Mouse (Mus musculus): Measurements from ENCODE around the gene Uchl1. TPM values are rescaled to one million over a fixed set of nuclear protein-coding genes. Genes with fewer than 3 reads are reported as not detected.

Gene Uchl1
- polyA plus RNA-seq, 1 experiment, result 13.2 TPM

DNA sequence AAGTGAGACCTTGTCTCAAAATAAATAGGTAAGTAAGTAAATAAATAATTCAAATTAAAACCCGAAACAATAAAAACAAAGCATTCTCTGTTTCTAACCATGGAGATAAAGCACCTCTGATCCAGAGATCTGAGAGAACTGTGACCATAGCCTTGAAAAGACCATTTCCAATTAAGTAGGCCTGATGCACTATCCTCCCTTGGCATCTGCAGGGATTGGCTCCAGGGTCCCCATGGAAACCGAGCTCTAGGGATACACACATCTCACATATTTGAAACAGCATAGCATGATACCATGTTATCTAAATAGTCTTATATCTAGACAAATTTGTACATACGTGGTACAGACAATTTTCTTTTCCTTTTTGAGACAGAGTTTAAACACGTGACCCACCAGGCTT is 26.1 kb downstream of the Uchl1 start:
- no peak overlapping the region for H3K27ac ChIP-seq (ENCODE audit: insufficient read depth, low read depth, low read length)
- no peaks in the 10 kb centered on the region for H3K4me1 ChIP-seq (ENCODE audit: control insufficient read depth, insufficient read depth, low read length)
- TF ChIP-seq CTCF (IDR thresholded peaks at IDR 0.05; ENCODE audit: low read depth, low read length), result no peak
- TF ChIP-seq POLR2A (IDR thresholded peaks at IDR 0.05; ENCODE audit: borderline replicate concordance, low read depth, low read length), result no peak
- H3K4me3 ChIP-seq (ENCODE audit: insufficient read depth, low read length), result no peak overlapping the region

DNA sequence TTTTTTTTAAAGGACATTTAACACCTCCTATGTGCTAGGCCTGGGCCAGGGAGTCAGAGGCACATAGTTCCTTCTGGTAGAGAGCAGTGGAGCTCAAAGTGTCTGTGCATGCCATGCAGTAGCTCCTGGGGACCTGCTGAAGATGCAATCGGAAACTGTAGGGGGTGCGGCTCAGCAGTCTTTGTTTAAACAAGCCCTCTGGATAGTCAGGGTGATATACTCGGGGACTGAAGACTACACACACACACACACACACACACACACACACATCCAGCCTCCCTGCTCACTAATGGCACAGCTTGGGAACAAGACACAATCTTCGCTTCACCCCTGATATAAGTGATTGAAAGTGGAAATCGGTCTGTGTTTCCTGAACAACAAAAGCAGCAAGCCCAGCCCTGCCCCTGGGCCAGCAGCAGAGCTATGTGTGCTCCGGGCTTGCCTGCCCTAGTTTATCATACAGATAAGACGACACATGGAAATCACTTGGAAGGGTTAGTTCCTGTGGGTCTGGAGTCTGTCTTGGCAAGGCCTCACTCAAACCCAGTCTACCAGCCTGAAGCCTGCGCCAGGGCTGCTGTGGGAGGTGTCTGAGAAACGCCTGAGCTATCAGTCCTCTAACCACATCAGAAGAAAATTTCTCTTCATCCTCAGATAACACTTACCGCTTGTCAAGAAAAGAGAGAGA is 27.6 kb downstream of the Uchl1 start:
- Histone ChIP-seq H3K4me3 (ENCODE audit: insufficient read depth, low read length) (no peak overlapping the region), H3K27ac (ENCODE audit: insufficient read depth, low read depth, low read length) (no peak overlapping the region), H3K4me1 (ENCODE audit: control insufficient read depth, insufficient read depth, low read length) (no peaks in the 10 kb centered on the region)
- no peak for TF ChIP-seq POLR2A (IDR thresholded peaks at IDR 0.05; ENCODE audit: borderline replicate concordance, low read depth, low read length)
- no peak for TF ChIP-seq CTCF (IDR thresholded peaks at IDR 0.05; ENCODE audit: low read depth, low read length)

DNA sequence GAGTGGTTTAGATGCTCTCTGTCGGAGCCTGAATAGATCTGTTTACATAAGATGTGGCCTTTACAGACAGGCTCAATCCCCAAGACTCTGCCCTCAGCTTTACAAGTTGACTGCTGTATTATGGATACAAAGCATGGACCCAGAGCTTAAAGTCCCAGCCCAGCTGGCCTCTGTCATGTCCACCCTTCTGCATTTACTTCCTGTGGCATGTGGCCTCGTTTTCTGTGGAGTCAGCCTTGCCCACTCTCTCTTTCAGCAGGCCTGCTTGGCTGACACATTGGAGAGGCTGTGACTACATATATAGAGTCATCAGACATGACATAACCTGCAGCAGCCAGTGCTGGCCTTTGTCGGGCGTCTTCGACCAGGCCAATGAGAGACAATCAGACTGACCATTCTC is 32.0 kb downstream of the Uchl1 start:
- TF ChIP-seq POLR2A (IDR thresholded peaks at IDR 0.05; ENCODE audit: borderline replicate concordance, low read depth, low read length) (no peak), CTCF (IDR thresholded peaks at IDR 0.05; ENCODE audit: low read depth, low read length) (no peak)
- H3K27ac ChIP-seq (ENCODE audit: insufficient read depth, low read depth, low read length), result no peak overlapping the region
- H3K4me1 ChIP-seq (ENCODE audit: control insufficient read depth, insufficient read depth, low read length), result no peaks in the 10 kb centered on the region

DNA sequence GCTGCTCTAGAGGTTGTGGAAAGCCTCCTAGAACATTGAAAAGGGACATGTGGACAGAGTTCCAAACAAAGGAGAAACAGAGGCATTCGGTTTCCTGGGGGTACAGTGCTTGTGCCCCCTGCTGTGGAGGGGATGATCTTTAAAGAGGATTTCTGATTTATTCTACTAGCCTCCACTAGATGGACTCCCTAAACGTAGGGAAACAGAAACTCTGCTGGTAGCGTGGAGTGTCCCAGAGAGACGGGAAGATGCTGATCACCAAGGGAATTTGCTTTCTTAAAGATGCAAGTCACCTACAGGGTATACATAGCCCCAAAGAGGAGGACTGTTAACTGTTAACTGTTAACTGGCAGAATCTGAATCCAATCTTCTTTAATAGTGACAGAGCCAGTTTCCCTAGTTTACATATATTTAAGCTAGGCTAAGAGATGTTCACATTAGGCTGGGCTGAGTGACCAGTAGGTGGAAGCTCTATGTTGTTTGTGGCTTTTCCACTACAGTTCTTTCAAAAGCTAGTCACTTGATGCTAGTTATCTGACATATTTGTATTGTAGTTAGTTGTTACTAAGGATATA is 34.6 kb downstream of the Uchl1 start:
- Histone ChIP-seq H3K27ac (ENCODE audit: insufficient read depth, low read depth, low read length) (no peak overlapping the region), H3K4me3 (ENCODE audit: insufficient read depth, low read length) (no peak overlapping the region), H3K4me1 (ENCODE audit: control insufficient read depth, insufficient read depth, low read length) (no peaks in the 10 kb centered on the region)
- TF ChIP-seq POLR2A (IDR thresholded peaks at IDR 0.05; ENCODE audit: borderline replicate concordance, low read depth, low read length), result no peak
- no peak for TF ChIP-seq CTCF (IDR thresholded peaks at IDR 0.05; ENCODE audit: low read depth, low read length)

More for the DNA sequence above, 32.0 kb downstream of the Uchl1 start:
- no peak overlapping the region for H3K4me3 ChIP-seq (ENCODE audit: insufficient read depth, low read length)

DNA sequence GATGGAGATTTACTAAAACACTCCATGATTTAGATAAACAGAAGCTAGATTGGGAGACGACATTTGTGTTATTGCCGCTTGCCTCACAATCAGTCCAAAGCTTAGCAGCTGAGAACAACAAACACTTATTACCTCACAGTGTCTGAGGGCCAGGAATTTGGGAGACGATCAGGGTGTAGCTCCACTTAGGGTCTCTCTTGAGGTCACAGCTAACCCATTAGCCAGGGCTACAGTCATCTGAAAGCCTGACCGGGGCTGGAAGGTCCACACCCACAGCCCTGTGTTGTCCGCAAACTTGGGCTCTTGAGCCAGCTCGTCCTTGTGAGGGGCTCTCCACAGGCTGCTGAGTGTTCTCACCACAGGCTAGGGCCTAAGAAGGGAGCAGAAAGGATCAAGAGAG is 36.9 kb downstream of the Uchl1 start:
- TF ChIP-seq POLR2A (IDR thresholded peaks at IDR 0.05; ENCODE audit: borderline replicate concordance, low read depth, low read length) (no peak), CTCF (IDR thresholded peaks at IDR 0.05; ENCODE audit: low read depth, low read length) (no peak)
- Histone ChIP-seq H3K4me3 (ENCODE audit: insufficient read depth, low read length) (no peak overlapping the region), H3K4me1 (ENCODE audit: control insufficient read depth, insufficient read depth, low read length) (no peaks in the 10 kb centered on the region), H3K27ac (ENCODE audit: insufficient read depth, low read depth, low read length) (no peak overlapping the region)

DNA sequence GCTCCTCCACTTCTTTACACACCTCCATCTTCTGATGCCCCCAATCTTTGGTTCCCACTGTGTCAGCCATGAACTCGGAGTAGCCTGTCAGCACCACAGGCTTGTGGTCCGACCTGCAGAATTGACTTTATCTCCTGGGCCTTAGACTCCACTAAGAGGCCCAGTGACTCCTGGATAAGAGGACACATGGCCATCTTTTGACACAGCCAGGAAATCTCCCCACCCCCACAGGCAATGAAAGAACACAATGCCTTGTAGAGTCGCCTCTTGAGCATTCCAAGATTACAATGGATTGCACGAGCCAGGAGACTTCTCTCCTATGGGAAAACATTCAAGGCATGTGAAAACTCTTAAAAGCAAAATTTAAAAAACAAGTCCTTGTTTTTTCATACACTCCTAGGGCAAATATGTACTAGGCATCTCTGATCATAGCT is 39.6 kb downstream of the Uchl1 start:
- no peak overlapping the region for H3K27ac ChIP-seq (ENCODE audit: insufficient read depth, low read depth, low read length)
- TF ChIP-seq POLR2A (IDR thresholded peaks at IDR 0.05; ENCODE audit: borderline replicate concordance, low read depth, low read length) (no peak), CTCF (IDR thresholded peaks at IDR 0.05; ENCODE audit: low read depth, low read length) (no peak)
- no peaks in the 10 kb centered on the region for H3K4me1 ChIP-seq (ENCODE audit: control insufficient read depth, insufficient read depth, low read length)
- no peak overlapping the region for H3K4me3 ChIP-seq (ENCODE audit: insufficient read depth, low read length)

DNA sequence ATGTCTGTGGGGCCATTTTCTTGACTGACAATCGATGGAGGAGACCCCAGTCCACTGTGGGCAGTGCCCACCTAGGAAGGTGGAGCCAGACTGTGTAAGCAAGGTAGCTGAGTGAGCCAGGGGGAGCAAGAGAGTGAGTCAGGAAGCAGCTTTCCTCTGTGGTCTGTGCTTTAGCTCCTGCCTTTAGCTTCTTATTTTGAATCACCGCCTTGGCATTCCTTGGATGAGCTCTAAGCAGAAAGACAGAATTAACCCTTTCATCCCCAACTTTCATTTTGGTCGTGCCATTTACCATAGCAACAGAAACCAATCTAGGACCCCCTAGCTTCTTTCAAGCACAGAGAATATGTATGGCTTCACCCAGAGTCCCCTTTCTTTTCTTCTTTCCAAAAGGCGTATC is 42.0 kb downstream of the Uchl1 start:
- TF ChIP-seq CTCF (IDR thresholded peaks at IDR 0.05; ENCODE audit: low read depth, low read length) (no peak), POLR2A (IDR thresholded peaks at IDR 0.05; ENCODE audit: borderline replicate concordance, low read depth, low read length) (no peak)
- Histone ChIP-seq H3K4me1 (ENCODE audit: control insufficient read depth, insufficient read depth, low read length) (no peaks in the 10 kb centered on the region), H3K4me3 (ENCODE audit: insufficient read depth, low read length) (no peak overlapping the region), H3K27ac (ENCODE audit: insufficient read depth, low read depth, low read length) (no peak overlapping the region)

DNA sequence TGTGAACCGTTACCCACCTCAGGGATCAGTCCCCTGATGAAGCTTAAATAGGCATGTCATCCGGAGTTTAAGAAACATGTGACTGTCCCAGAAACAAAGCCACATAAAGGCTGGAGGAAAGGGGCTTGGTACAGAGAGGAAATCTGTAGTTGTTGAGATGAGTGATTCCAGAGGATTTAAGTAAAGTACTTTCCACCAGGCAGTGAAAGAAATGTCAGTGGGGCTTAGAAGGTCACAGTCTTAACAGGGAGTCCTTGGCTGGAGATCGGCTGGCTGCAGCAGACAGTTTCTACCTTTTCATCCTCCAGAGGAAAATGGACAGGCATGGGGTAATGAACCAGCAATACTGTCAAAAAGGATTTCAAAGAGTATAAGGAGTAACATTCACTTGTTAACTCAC is 42.5 kb downstream of the Uchl1 start:
- Histone ChIP-seq H3K27ac (ENCODE audit: insufficient read depth, low read depth, low read length) (no peak overlapping the region), H3K4me1 (ENCODE audit: control insufficient read depth, insufficient read depth, low read length) (no peaks in the 10 kb centered on the region), H3K4me3 (ENCODE audit: insufficient read depth, low read length) (no peak overlapping the region)
- TF ChIP-seq CTCF (IDR thresholded peaks at IDR 0.05; ENCODE audit: low read depth, low read length) (no peak), POLR2A (IDR thresholded peaks at IDR 0.05; ENCODE audit: borderline replicate concordance, low read depth, low read length) (no peak)

DNA sequence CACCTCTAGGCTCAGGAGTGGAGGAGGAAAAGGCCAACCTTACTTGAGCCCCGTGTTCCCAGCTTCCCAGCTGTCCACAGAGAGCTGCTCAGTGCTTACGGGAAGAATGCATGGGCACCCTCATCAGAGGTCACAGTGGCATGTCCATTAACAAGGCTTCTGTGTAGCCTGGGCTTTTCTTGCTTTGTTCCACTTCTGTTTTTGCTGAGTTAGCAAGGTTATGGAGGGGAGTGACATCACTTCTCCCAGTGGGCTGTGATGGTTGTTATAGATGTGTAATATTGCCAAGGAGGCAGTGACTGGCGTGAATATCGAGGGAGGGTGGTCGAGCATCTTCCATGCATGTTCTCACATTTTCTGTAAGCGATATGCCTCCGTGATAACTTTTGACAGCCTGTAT is 43.0 kb downstream of the Uchl1 start:
- TF ChIP-seq CTCF (IDR thresholded peaks at IDR 0.05; ENCODE audit: low read depth, low read length), result no peak
- no peak for TF ChIP-seq POLR2A (IDR thresholded peaks at IDR 0.05; ENCODE audit: borderline replicate concordance, low read depth, low read length)
- Histone ChIP-seq H3K27ac (ENCODE audit: insufficient read depth, low read depth, low read length) (no peak overlapping the region), H3K4me3 (ENCODE audit: insufficient read depth, low read length) (no peak overlapping the region), H3K4me1 (ENCODE audit: control insufficient read depth, insufficient read depth, low read length) (no peaks in the 10 kb centered on the region)

DNA sequence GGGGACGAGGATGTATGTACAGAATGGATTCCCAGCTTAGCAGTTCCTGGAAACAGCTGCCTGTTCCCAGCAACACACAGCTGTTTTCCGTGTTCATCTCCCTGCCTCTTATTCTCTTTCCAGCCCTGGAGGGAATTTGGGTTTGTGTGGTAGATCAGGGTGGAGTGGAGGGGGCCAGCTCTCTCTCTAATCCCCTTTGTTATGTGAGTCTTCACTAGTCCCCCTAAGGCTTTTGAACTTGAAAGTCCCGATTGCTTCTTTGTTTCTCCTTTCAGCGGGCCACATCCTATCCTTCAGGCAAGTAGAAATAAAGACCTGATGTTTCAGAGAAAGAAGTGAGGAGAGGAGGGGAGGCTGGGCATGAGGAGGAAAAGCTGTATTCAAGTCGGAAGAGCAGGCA is 45.0 kb downstream of the Uchl1 start:
- no peak overlapping the region for H3K27ac ChIP-seq (ENCODE audit: insufficient read depth, low read depth, low read length)
- TF ChIP-seq CTCF (IDR thresholded peaks at IDR 0.05; ENCODE audit: low read depth, low read length) (no peak), POLR2A (IDR thresholded peaks at IDR 0.05; ENCODE audit: borderline replicate concordance, low read depth, low read length) (no peak)
- no peak overlapping the region for H3K4me3 ChIP-seq (ENCODE audit: insufficient read depth, low read length)
- no peaks in the 10 kb centered on the region for H3K4me1 ChIP-seq (ENCODE audit: control insufficient read depth, insufficient read depth, low read length)
